Mouse (Mus musculus) retina, postnatal 7 days (tissue): ENCODE data around the gene Sez6l2.

Source experiments
- DNase-seq: peaks from one replicate; pipeline ENCODE4 v3.0.0-alpha.2; 2012; ENCODE audit warnings: low read depth, low spot score

Sez6l2 gene

DNA sequence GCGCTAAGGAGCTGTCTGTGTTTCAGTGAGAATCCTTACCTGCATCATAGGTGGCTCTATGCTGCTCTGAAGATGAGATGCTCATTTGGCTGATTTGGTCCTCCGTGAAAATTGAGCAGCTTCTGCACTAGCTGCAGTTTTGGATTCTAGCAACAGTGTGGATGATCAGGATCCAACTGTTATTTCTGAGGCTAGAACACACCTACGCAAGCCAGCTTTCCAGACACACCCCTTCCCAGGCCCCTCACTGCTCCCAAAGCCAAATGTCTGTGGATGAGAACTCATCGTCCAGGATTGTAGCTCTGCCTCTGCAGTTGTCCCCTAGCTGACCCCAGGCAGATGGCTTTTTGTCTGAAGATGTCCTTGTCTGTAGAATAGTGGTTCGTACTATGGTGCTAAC is 10.7 kb downstream of the Sez6l2 start:
- DNase-seq, result no peak

- no peak for DNase-seq
Measured at GRCm38 (mm10) chr7:126961965-126962364, 11.6 kb downstream of the Sez6l2 start.

- no peak for DNase-seq
Measured at GRCm38 (mm10) chr7:126963548-126964286, 13.4 kb downstream of the Sez6l2 start.

DNA sequence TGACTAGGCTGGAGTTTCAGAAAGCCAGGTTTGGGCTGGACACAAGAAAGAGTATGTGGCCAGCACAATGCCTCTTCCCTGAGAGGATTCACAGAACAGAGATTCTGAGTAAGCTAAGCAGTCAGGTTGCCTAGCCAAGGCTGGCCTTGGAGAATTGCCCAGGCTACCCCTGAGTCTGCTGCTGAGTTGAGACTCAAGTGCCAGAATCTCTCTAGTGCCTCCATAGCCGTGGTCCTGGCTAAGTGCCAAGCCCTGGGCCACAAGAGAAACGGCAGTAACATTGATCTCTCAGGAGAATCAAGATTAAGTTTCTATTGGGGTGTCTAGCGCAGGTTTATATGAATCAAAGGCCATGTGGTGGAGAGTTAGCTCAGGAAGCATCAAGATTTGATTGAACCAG is 15.2 kb downstream of the Sez6l2 start:
- DNase-seq, result no peak

- no peak for DNase-seq
Measured at GRCm38 (mm10) chr7:126967361-126967760, 17.0 kb downstream of the Sez6l2 start.

DNA sequence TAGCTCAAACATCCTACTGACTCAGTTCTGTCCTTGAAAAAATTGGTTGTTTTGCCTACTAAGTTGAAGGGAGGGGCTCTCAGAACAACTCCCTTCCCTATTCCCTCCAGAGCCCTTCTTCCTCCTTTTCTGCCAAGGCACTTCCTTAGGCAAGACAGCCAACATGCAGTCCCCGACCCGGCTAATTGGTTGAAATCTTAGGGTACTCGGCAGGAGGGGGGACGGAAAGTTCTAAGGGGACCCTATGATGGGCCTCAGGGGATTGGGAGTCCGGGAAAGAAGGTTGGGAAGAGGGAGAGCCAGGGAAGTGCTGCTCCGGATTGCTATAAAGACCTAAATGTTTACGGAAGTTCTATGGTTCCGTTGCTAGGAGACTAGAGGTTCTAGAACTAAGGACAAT is 25.1 kb downstream of the Sez6l2 start:
- DNase-seq, result no peak

DNA sequence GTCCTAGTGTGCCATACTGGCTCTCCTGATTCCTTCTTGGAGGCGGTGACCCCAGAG is 25.4 kb downstream of the Sez6l2 start, which contains the start of gene Cdipt:
Cdipt (plus strand) TSS at position 22 of the 57 bp plus-strand sequence.
- DNase-seq, result no peak

GRCm38 (mm10) chr7:126975950-126976866 is 25.8 kb downstream of the Sez6l2 start, which contains the start of gene Cdiptos:
TSS of gene Cdiptos (minus strand) at chr7:126976098.
- DNase-seq, result peak; percentile 94

DNA sequence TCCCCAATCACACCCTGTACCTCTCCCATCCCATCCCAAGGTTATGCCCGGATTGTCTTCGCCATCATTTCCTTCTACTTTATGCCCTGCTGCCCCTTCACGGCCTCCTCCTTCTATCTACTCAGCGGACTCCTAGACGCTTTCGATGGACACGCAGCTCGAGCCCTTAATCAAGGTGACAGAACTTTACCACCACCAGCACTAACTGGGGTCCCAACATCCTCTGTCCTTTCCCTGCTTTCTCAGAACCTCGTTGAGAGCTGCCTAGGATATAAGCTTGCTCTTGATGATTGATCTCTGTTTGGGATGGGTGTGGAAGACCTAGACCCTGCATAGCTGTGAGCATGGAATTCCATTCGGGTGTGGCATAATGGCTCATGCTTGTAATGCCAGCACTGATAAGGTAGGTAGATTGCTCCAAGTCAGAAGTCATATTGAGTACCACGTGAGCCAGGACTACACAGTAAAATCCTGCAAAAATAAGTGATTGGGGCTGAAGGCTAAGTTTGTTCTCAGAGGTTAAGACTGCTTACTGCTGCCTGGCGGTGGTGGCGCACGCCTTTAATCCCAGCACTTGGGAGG is 26.6 kb downstream of the Sez6l2 start:
- no peak for DNase-seq

GRCm38 (mm10) chr7:126978841-126979240 is 28.5 kb downstream of the Sez6l2 start:
- no peak for DNase-seq

DNA sequence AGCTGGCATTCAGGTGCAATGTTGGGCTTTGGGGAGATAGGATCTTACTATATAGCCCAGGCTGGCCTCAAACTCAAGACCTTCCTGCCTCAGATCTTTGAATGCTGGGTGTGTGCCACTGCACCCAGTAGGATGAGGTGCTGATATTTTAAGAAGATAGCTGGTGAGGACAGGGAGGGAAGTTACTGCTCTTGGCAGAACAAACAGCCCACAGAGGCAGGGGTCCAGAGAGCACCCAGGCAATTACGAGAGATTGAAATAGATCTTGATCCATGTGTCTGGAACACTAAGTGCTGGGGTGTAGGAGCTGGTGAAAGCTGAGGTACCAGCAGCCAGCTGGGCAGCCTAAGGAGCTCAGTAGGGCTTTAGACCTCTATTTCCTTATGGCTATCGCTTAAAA is 31.2 kb downstream of the Sez6l2 start:
- DNase-seq, result no peak

- DNase-seq, result no peak
Measured at GRCm38 (mm10) chr7:126982054-126982453, 31.7 kb downstream of the Sez6l2 start.

DNA sequence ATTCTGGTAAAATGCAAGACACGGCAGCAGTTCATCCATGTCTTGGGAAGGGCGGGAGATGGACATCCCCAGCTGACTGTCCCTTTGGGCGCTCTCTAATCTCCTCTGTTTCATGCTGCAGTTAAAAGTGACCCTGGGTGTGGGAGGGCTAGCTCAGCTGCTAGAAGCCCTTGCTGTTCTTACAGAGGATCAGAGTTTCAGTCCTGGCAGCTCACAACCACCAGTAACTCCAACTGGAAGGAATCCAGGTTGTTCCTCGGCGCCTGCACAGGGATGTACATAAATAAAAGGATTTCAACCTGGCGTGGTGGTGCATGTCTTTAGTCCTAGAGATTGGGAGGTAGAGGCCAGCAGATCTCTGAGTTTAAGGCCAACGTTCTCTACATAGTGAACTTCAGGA is 32.8 kb downstream of the Sez6l2 start:
- no peak for DNase-seq

GRCm38 (mm10) chr7:126984667-126985444 is 34.5 kb downstream of the Sez6l2 start:
- no peak for DNase-seq

GRCm38 (mm10) chr7:126986319-126986718 is 36.0 kb downstream of the Sez6l2 start:
- peak; percentile 25 for DNase-seq

DNA sequence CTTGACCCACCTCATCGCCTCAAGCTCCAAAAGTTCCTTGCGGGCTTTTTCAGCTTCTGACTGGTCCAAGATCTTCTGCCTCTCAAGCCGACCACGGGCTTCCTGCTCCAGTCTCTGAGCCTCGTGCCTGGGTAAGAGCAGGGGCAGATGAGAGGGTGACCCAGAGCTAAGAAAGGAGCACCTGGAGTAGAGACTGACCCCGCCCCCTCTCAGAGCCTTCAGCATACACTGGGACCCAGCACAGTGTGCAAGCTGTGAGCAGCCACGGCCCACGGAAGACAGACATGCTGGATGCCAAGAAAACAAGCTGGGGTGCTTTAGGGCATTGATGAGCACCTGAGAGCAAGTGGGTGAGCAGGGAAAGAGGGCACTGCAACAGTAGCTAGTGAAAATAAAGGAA is 38.5 kb downstream of the Sez6l2 start:
- DNase-seq, result no peak

DNA sequence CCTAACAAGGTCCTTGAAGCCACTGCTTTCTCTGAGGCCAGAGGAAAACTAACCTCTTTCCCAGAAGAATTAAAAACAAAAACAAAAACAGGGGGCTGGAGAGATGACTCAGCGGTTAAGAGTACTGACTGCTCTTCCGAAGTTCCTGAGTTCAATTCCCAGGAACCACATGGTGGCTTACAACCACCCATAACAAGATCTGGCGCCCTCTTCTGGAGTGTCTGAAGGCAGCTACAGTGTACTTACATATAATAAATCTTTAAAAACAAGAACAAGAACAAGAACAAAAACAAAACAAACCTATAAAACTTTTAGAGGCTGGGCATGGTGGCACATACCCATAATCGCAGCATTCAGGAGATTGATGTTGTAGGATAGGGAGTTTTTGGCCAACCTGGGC is 46.1 kb downstream of the Sez6l2 start:
- DNase-seq, result no peak

DNA sequence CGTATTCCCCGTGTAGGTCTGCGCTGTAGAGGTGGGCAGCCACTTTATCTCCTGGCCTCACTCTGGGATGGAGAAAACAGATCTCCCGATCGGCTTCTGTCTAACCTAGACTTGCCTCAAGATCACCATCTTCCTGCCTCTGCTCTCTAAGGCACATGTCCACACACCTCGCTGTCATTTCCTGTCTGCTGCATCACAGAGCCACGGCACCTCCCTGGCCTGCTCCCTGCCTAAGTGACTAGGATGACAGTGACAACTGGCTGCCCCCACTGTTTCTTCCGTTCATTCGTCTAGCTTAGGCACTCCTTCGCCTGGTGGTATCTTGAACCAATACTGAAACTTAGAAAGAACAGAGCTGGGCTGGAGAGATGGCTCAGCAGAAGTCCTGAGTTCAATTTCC is 49.2 kb downstream of the Sez6l2 start:
- DNase-seq, result no peak

DNA sequence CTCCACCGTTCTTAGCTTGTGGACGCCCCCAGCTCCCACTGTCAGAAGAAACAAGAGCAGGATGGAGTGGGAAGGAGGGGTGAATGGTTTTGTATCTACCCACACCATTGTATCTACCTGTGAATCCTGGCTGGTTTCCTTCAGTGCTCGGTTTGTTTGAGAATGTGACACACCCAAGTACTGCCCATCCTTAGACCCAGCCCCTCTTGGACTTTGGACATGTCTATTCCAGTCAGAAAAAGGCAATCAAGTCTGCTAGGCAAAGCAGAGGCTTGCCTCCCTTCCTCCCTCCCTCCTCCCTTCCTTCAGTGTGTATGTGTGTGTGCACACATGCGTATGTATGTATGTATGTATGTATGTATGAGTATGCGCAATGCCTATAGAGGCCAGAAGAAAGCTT is 53.3 kb downstream of the Sez6l2 start:
- no peak for DNase-seq

GRCm38 (mm10) chr7:127004122-127004875 is 53.9 kb downstream of the Sez6l2 start:
- no peak for DNase-seq

DNA sequence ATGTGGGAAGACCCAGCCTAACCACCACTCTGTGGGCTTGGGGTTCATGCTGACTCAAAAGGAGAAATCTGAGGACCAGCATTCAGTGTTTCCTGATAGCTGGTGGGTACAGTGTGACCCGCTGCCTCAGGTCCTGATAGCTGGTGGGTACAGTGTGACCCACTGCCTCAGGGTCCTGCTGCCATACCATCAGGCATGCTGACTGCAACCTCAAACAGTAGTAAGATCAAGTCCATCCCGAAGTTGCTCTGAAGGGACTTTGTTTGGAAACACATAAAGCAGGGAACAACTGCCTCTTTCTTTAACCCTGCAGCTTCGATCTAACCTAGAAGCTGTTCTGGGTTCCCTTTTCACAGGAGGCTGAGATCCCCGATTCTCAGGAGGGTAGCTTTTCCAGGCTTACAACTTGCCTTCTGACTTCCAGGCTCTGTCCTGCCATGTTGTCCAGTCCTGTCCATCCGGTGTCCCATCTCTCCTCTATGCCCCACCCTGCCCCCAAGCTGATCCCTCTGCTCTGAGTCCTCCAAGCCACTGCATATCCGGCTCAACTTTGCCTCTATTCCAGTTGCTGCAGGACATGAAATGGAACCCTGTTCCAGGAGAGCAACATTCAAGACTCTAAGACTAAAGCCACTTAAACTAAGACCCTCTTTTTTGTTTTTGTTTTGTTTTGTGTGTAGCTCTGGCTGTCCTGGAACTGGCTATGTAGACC is 57.1 kb downstream of the Sez6l2 start:
- DNase-seq, result no peak
